Mouse (Mus musculus) stomach, embryonic 14.5 days (tissue): Measurements from ENCODE around the gene Tmed11. TPM values are rescaled to one million over a fixed set of nuclear protein-coding genes. Genes with fewer than 3 reads are reported as not detected.

ENCODE experiments used
- polyA plus RNA-seq: library from polyadenylated mRNA; unstranded; fragments of >200 nt; fragmentation: Nextera tagmentation; extraction: Ambion mirVana; gene quantifications from 2 replicates; pipeline ENCODE4 v1.2.1, GENCODE M21; 2014

The Tmed11 gene
- polyA plus RNA-seq, 1 experiment from 2014 or later: not detected

Other genes with a start within 250 kb of the Tmed11 start
- 4.2 and 4.7 TPM in 2 replicates for gene Cplx1, start 245.3 kb downstream of the Tmed11 start, polyA plus RNA-seq
- 49.9 and 50.4 TPM in 2 replicates for gene Gak, start 165.6 kb downstream of the Tmed11 start, polyA plus RNA-seq
- gene Tmem175, start 165.6 kb downstream of the Tmed11 start, polyA plus RNA-seq: 34.3 and 35.2 TPM in 2 replicates
- 13.4 and 18.0 TPM in 2 replicates for gene Idua, start 135.0 kb downstream of the Tmed11 start, polyA plus RNA-seq
- gene Dgkq, start 125.7 kb downstream of the Tmed11 start, polyA plus RNA-seq: 9.1 and 11.6 TPM in 2 replicates
- gene Slc26a1, start 119.8 kb downstream of the Tmed11 start, polyA plus RNA-seq: 1.1 and 1.9 TPM in 2 replicates
- gene Fgfrl1, start 103.0 kb downstream of the Tmed11 start, polyA plus RNA-seq: 13.0 and 17.1 TPM in 2 replicates
- not detected in 2 replicates for gene Rnf212, start 20.4 kb downstream of the Tmed11 start, polyA plus RNA-seq
- not detected in 2 replicates for gene Vmn2r8, start 13.5 kb upstream of the Tmed11 start, polyA plus RNA-seq
- not detected in 2 replicates for gene Vmn2r9, start 57.2 kb upstream of the Tmed11 start, polyA plus RNA-seq
- not detected in 2 replicates for gene Vmn2r10, start 211.2 kb upstream of the Tmed11 start, polyA plus RNA-seq